Mouse (Mus musculus) lung, postnatal 4 days (tissue): Measurements from ENCODE around the gene Farp1.
A peak's percentile ranks its signal among the peaks of the same experiment; 100 is the strongest.

Experiments used
- DNase-seq, 2 experiments: peaks; one replicate each; pipeline ENCODE4 v3.0.0; 2021

Farp1 gene

DNA sequence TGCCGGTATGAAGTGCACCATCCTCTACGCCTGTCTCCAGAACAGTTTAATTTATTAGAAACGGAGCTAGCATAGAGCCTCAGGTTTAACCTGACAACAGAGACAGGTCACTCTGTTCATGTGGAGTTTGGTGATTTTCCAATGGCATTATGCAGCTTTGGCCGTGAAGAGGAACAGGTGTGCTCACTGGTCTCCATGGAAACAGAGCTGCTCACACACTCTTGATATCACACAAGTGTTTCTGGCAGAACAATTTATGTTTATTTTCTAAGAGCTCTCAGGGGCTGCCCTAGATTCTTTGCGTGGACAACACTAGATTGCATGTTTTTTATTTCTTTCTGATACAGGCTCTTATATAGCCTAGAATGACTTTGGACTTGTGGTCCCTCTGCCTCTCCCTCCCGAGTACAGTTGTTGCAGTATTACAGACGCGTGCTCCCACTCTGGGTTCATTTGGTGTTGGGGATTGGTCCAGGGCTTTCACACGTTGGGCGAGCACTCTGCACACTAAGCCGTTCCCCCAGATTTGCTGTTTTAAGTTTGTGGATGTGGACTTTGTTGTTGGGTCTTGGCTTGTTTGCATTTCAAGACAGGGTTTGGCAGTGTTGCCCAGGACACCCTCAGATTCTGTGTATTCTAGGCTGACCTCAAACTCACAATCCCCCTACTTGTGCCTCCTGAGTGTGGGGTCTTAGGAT is 113.2 kb downstream of the Farp1 start:
- peak in 1 of 2 experiments; percentile 35 for DNase-seq

DNA sequence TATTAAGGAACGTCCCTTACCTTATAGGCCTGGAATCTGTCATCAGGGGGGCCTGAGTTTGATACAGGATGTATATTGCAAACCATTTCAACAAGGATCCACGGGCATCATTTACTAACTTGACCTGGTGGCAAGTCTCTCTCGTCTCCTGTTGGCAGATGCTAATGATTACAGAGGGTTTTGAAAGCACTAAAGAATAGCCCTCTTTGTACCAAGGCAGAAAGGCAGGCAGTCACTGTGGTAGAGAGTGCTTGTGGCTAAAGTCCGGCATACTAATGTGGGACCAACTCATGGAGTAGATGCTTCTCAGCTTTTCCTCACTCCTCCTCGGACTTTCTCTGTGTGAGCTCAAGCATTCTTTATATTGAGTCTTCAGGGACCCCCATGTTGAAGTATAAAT is 115.0 kb downstream of the Farp1 start:
- no peak for DNase-seq

DNA sequence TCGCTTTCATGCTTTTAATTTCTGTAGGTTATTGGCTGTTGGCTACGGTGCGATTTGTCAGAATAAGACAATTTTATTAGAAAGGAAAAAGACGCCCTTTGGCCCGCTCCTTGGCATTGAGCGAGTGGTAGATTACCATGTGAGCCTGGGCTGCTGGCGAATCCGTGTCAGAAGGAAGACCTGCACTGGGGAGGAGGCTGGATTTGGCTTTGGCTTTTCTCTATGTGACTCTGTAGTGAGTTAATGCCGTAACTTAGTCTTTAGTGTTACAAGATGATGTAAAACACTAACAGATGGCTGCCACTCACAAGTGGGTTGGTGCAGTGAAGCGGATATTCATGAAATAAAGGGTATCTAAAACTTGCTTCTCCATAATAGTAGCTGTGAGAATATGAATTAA is 116.8 kb downstream of the Farp1 start:
- no peak for DNase-seq

DNA sequence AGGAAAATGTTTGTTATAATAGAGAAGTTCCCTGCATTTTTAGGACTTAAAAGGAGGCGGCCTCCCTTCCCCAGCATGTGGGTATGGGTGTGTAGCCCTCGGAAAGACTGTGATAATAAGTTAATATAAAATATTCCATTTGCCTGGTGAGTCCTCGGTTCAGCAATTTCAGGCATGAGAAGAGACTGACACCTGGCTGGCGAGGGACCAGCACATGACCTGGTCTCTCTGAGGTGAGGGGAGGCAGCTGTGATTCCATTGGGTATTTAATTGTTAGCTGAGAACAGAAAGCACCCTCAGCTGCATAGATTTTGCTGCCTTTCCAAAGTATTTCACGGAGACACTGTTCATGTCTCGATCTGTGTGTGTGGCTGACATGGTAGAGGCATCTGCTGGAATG is 117.8 kb downstream of the Farp1 start:
- no peak for DNase-seq

DNA sequence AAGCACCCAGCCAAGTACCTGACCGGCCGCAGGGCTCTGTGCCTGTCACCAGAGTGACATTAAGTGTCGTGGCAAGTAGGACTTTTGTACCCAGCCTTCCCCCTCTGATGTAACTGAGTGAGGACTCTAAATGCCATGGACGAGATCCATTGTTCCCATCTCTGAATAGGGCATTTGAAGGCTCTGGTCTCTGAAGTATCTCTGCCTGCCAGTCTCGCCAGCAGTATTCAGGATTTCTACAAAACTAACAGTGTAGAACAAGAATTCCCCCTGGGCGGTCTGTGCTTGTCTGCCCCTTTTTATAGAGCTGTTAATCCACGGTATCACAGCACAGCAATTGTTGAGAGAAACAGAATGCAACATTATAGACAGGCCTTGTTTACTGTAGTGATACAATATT is 118.3 kb downstream of the Farp1 start:
- DNase-seq = no peak

DNA sequence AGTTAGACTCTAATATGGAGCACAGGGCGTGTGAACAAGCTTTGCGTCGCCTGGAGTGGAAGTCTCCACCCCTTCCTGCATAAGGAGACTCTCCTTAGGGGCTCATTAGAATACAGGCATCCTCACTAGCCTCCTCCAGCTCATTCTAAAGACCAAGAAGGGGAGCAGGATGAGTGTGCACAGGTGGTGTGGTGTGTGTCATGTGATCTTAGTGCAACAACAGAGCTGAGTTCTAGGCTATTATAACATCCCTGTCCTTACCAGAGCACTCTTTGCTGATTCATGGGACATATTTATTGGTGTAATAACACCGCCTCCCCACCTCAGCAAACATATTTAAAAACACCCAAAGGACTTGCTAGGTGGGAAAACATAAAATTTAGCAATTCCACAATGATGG is 120.2 kb downstream of the Farp1 start:
- no peak for DNase-seq

DNA sequence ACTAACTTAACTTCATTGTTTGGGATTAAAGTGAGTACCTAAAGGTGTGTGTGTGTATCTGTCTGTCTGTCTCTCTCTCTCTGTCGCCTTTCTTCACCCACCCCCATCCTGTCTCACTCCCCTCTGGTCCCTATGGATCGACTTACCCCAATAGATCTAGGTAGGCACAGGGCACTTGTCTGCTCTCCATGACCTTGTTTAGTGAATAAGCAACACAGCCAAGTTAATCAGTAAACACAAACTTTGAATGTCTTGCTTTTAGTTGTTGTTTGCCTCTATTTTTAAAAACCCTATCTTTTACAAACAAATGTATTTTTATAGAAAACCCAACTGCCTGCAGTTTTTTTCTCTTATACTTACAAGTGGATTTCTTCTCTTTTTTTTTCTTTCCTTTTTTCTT is 123.6 kb downstream of the Farp1 start:
- DNase-seq = no peak

DNA sequence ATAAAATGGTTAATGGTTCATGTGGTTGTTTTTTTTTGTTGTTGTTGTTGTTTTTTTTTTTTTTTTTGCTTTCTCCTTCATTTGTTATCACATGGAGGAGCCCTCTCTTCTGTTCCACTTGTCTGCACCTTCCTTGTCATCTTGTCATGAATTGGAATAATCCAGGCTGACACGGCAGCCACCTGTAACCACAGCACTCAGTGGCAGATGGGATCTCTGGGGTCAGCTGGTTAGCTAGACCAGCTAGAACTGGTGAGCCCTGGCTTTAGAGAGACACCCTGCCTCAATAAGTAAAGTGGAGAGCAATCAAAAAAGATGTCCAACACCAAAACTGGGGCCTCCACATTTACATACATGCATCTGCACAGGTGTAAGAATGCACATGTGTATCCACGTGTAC is 127.8 kb downstream of the Farp1 start:
- DNase-seq = no peak

DNA sequence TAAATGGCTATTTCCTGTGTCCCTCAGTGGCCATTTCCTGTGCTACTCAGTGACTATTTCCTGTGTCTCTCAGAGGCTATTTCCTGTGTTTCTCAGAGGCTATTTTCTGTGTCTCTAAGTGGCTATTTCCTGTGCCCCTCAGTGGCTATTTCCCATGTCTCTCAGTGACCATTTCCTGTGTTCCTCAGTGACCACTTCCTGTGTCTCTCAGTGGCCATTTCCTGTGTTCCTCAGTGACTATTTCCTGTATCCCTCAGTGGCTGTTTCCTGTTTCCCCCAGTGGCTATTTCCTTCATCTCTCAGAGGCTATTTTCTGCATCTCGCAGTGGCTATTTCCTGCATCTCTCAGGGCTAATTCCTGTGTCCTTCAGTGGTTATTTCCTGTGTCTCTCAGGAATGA is 129.9 kb downstream of the Farp1 start:
- DNase-seq = no peak

DNA sequence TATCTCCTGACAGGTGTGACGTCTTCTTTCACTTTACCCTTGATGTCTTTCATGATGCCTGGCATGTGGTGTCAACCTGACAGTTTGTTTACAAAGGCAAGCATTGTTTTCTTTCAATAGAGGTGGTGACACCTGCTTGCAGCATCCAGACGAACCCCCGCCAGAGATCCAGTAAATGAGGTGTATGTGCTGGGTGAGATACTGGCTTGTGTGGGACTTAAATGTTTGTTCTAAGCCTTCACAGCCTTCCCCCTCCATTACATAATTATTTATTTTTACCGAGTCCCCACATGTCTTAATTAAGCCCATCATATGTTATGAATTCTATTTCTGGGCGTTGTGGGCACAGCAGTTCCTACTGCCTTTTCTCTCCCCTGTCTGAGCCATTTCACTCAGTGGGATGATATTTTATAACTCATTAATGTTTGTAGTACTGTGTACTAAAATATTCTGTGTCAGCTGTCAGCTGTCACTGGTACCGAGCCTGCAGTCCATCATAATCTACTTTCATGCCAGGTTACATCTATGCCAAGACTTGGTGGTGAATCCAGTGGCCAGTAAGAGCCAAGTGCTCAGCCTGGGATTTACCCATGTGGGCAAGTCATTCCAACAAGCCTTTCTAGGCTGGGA is 130.5 kb downstream of the Farp1 start:
- DNase-seq = no peak

DNA sequence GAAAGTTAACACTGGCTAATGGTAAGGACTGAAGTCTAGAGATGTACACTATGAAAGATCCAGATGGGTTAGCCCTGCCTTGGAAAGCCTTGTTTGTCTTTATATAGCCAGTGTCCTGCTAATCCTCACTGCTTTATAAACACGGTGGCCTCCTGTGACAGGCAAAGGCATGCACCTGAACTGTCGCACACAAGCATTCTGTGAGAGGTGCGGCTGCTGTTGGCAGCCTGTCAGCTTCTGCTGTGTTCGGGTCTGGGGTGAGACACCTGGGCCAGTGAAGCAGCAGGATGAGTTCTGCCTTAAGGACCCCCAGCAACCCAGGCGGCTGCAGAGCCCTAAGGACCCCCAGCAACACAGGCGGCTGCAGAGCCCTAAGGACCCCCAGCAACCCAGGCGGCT is 131.0 kb downstream of the Farp1 start:
- no peak for DNase-seq

DNA sequence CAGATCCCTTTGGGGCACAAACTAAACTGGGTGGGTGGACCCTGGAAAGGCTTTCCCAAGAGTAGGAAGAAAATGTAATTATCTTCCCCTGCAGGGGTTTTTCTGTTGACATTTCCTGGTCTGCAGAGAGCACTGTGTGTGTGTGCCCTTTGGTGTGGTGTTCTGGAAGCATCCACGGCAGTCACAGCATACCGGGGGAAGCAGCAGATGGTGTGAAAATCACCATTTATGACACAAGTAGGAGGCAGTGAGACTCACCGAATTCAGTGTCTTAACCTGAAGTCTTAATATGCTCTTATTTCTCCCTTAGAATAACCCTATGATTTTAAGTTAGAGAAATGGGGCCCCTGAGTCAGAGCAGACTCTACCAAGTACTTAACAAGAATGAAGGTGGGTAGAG is 133.7 kb downstream of the Farp1 start:
- no peak for DNase-seq

DNA sequence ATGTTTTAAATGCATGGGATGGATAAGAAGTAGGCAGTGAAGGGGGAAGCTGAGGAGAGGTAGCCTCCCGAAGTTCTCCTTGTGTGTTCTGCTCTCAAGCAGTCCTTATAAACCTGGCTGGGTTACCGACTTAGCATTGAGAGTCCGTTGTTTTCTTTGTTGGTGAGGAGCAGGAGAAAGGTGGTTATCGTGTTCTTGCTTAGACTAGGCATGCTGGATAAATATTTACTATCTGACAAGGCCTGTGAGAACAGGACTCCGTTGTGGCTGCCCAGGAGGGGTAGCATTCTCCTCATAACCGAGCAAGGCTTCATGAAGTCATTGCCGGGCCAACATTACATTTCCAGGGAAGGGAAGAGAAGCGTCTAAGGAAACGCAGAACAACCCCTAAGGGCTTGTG is 135.3 kb downstream of the Farp1 start:
- no peak for DNase-seq

DNA sequence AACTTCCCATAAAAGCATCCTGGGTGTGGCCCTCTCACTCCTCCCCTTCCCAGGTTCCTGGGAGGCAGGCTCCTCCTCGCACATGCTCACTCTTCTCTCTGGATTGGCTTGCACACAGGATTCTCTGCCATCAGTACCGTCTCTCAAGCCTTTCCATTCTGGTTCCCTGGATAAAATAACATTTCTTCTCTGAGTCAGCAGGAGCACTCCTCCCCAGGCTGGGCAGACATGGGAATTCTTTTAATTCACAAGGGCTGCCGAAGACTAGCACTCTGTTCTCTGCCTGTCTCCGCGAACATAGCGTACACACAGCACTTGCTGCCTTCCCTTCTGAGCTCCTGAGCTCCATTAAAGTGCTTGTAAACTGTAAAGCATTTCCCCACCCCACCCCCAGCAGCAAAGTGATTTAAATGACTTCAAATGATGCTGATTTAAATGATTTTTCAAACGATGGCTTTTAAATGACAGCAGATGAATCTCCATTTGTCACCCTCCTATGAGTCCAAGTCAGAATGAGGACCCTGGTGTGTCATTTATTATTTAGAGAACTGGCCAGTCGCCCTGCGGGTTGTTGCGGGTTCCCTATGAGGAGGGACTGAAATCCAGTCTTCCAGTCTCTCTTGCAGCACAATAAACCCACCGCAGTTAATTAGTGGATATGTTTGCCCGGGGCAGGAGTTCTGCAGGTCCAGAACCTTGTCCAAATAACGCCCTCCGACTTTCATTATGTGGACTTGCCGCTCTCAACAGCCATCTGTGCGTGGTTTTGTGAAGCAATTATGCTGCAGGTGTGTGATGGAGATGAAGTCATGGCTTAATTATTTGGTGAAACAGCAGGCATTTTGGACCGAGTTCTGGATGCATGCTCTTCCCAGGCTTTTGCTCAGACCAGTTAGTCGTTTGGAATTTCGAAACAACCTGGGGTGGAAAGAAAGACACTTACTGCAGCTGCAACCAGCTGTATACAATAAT is 137.4 kb downstream of the Farp1 start:
- DNase-seq = no peak

DNA sequence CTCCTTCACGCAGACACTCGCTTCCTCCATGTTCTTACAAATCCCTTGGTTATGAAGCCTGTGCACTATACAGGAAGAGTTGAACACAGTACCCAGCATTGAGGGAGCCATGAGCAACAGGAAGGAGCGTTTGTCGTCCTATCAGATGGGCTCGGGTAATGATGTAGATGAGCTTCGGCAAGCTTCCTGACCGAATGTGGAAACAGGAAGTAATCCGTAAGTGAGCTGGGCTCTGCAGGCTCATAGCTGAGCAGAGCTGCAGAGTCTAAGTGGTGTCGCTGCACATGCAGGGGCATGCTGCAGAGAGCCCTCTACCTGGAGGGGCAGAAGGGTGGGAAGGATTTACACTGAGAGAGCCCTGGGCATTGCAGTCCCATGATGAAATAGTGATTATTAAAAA is 140.4 kb downstream of the Farp1 start:
- peak in 1 of 2 experiments; percentile 38 for DNase-seq

DNA sequence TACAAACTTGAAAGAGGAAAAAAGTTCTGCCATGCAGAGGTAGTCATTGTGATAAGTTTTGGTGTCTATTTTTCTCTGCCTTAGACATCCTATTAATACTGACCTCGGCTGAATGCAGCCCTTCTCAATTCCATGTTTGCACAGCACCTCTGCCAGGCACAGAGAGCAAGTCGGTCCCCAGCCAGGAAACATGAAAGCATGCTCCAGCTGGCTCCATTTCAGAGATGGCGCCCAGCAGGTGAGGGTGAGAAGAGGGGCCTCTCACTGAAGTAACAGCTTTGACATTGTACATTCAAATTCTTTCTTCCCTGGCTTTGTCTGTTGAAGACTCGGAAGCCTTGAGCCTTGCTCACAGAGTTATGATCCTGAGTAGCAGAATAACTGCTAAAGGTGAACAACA is 140.9 kb downstream of the Farp1 start:
- DNase-seq = peak; percentile 33 to 58

DNA sequence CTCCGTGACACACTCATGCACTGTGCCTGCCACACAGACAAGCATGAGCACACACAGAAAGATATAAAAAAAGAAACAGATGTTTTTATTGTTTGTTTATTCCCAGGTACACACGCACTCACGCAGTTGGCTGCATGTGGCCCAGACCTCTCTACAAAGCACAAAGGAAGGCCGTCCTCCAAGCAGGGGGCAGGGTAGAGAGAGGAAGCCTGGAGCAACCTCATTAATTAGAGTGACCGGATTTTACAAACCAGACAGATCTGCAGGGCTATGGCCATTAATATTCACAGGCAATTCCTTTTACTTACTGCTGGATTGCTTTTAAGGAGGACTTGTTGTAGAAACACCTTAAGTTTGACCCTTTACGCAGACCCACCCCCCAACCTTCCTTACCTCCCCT is 142.9 kb downstream of the Farp1 start:
- no peak for DNase-seq

DNA sequence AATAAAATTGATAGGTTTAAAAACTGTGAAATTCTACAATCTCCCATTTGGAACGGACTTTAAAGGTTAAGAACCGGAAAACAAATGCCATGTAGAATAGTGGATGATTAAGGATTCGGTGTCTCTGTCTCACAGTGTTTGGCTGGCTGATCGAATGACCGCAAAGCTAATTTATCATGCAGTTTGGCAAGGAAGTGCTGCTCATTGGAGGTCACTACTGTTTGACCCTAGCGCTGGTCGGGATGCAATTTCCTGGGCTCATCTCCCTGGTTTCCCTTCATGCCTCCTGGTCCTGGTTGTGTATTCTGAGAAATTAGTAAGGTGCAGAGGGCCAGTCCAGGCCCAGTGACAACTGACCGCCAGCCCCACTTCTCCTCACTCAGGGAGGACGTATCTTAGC is 145.6 kb downstream of the Farp1 start:
- DNase-seq = no peak

DNA sequence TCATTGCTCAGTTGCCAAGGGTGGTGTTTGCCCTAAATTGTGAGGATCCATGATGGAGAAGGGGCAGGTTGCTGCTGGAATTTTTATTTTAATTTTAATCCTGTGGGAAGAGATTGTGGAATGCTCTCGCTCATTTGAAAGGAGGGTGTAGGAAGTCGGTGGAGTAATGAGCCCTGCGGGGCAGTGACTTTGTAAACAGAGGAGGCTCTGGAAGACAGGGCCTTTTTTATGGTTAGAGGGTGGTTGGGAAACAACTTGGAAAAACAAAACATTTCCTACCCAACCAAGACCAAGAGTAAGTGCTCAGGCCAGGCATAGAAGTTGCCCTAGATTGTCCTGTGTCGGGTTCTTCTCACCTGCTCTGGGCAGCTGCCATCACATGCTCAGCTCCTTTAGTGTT is 146.8 kb downstream of the Farp1 start:
- no peak for DNase-seq

DNA sequence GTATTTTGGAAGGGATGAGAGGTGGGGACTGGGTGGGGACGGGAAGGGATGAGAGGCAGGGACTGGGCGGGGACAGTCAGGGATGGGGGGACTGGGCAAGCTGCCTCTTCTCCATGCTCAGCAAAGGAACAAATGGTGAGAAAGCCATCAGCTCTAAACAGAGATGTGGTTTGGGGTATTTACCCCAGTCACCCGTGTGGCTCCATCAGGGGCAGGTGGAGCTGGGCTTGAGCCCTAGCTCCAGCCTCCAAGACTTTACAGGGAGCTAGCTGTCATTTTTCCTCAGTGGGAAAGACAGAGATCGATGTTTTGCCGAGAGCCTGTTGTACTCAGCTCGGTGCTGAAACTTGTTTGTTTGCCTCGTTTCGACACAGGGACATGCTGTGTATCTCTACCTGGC is 148.0 kb downstream of the Farp1 start:
- no peak for DNase-seq

DNA sequence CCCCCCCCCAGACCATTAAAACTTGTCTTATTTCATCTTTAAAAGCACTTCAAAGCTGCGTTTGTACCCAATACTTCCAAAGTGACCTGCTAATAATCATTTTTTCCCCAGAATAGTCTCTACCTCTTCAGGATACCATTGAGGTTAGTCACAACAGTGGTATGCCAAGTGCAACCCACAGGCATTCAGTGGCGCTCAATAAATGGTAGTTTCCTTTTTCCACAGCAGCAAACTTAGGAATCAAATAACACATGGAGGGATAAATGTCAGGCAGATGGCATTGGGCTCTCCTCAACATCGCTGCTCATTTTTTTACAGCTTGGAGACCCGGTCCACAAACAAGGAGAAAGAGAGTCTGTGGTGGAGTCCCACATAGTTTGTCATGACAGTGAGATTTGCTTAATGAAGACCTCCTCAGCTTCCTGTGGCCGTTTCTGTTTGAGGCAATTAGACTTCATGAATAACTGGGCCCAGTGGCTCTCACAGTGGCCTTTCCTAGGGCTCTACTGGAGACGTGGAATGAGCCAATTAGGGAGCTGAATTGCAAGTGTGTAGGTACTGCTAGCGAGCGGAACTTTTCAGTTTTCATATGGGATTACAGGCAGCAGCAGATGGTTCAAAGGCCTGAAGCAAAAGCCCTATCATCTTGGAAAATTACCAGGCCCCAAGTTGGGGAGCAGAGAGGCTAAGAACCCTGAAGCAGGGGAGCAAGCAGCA is 148.6 kb downstream of the Farp1 start:
- DNase-seq = no peak

DNA sequence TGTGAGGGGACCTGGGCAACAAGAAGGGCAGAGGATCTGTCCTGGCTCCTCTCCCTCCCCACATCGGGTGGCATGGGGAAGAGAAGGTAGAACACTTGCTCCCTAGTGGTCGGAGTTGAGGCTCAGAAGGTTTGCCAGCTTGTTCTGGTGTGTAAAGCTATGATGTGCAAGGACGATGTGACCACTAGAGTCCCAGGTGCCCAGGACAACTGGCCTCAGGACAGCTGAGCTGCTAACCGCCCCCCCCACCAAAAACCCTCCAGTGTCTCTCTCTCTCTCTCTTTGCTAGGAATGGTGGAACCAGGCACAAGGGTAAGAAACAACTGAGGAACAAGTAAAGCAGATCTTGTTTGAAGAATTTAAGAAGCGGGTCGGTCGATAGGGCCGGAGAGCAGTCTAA is 149.4 kb downstream of the Farp1 start:
- DNase-seq = no peak

DNA sequence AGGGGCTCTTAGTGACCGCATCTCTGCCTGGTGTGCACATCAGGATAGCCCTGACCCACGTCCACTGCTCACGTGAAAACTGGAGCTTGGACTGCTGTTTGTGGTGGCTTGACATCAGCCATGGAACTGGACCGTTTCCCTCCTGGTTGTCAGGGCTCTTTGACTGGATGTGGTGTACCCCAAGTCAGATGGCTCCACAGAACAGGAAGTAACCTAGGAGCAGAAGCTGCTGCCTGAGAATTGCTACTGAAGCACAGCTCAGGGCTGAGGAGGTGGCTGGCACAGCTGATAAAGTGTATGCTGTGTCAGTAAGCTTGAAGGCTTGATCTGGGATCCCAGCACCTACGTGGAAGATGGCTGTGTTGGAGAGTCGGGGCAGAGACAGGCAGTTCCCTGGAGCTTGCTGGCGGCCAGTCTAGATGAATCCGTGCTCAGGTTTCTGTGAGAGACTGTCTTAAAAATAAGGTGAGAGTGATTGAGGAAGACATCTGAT is 151.4 kb downstream of the Farp1 start:
- no peak for DNase-seq
